Mouse (Mus musculus): ENCODE data around the gene Pip5k1c. TPM values are rescaled to one million over a fixed set of nuclear protein-coding genes. Genes with fewer than 3 reads are reported as not detected.

The Pip5k1c gene
- total and polyA plus RNA-seq, 2 experiments from 2014 or later, result 21.4 to 38.5 TPM

- Histone ChIP-seq H3K9ac (replicated peaks; ENCODE audit: low read depth, low read length) (peak overlapping the region; percentile 22; the same call in 1 of the 2 replicates), H3K4me2 (ENCODE audit: low read depth, low read length) (peak overlapping the region; percentile 38), H3K27ac (ENCODE audit: low read depth) (peak overlapping the region; percentile 86), H3K27me3 (ENCODE audit: control insufficient read depth, insufficient read depth, low read length) (no peaks in the 10 kb centered on the region), H3K9me3 (replicated peaks; ENCODE audit: control insufficient read depth, low read length) (no peaks in the 10 kb centered on the region), H3K4me3 (ENCODE audit: low read depth, low read length) (no peak overlapping the region; the same call in 1 of the 2 replicates), H3K4me1 (ENCODE audit: control insufficient read depth, insufficient read depth) (peaks cover 38% of the 10 kb centered on the region), H3K36me3 (replicated peaks; ENCODE audit: control insufficient read depth, insufficient read depth, low read length) (peaks cover 23% of the 10 kb centered on the region)
- peak; percentile 7; the same call in 1 of the 2 replicates for ATAC-seq (ENCODE audit: insufficient read depth, low read depth)
- TF ChIP-seq CTCF (IDR thresholded peaks at IDR 0.05; ENCODE audit: low read depth), result no peak
- TF ChIP-seq EP300 (IDR thresholded peaks at IDR 0.05; ENCODE audit: low read depth), result no peak
- no peak for DNase-seq (ENCODE audit: low spot score)
- WGBS, result 41% methylated on average over 4 of the region's 4 CpGs
Measured at GRCm38 (mm10) chr10:81330007-81330406, 37.2 kb downstream of the Pip5k1c start.

GRCm38 (mm10) chr10:81332277-81332676 is 39.5 kb downstream of the Pip5k1c start:
- no peaks in the 10 kb centered on the region for H3K9me3 ChIP-seq (replicated peaks; ENCODE audit: control insufficient read depth, low read length)
- no peak overlapping the region for H3K4me3 ChIP-seq (ENCODE audit: low read depth, low read length)
- H3K4me2 ChIP-seq (ENCODE audit: low read depth, low read length), result no peak overlapping the region
- H3K9ac ChIP-seq (replicated peaks; ENCODE audit: low read depth, low read length), result no peak overlapping the region
- H3K4me1 ChIP-seq (ENCODE audit: control insufficient read depth, insufficient read depth), result peaks cover 38% of the 10 kb centered on the region
- ATAC-seq (ENCODE audit: insufficient read depth, low read depth) (no peak), DNase-seq (ENCODE audit: low spot score) (no peak)
- WGBS, result 45% methylated on average over 29 of the region's 29 CpGs
- H3K27me3 ChIP-seq (ENCODE audit: control insufficient read depth, insufficient read depth, low read length), result no peaks in the 10 kb centered on the region
- no peak for TF ChIP-seq CTCF (IDR thresholded peaks at IDR 0.05; ENCODE audit: low read depth)
- no peak for TF ChIP-seq EP300 (IDR thresholded peaks at IDR 0.05; ENCODE audit: low read depth)
- H3K36me3 ChIP-seq (replicated peaks; ENCODE audit: control insufficient read depth, insufficient read depth, low read length), result no peaks in the 10 kb centered on the region
- no peak overlapping the region for H3K27ac ChIP-seq (ENCODE audit: low read depth)

GRCm38 (mm10) chr10:81334324-81334723 is 41.6 kb downstream of the Pip5k1c start:
- no peaks in the 10 kb centered on the region for H3K27me3 ChIP-seq (ENCODE audit: control insufficient read depth, insufficient read depth, low read length)
- no peak overlapping the region for H3K4me3 ChIP-seq (ENCODE audit: low read depth, low read length)
- TF ChIP-seq CTCF (IDR thresholded peaks at IDR 0.05; ENCODE audit: low read depth), result no peak
- TF ChIP-seq EP300 (IDR thresholded peaks at IDR 0.05; ENCODE audit: low read depth), result no peak
- no peak overlapping the region for H3K4me2 ChIP-seq (ENCODE audit: low read depth, low read length)
- DNase-seq (ENCODE audit: low spot score), result no peak
- no peak overlapping the region for H3K9ac ChIP-seq (replicated peaks; ENCODE audit: low read depth, low read length)
- no peaks in the 10 kb centered on the region for H3K9me3 ChIP-seq (replicated peaks; ENCODE audit: control insufficient read depth, low read length)
- ATAC-seq (ENCODE audit: insufficient read depth, low read depth), result no peak
- peaks cover 20% of the 10 kb centered on the region for H3K4me1 ChIP-seq (ENCODE audit: control insufficient read depth, insufficient read depth)
- no peaks in the 10 kb centered on the region for H3K36me3 ChIP-seq (replicated peaks; ENCODE audit: control insufficient read depth, insufficient read depth, low read length)
- 86% methylated on average over 11 of the region's 11 CpGs for WGBS
- no peak overlapping the region for H3K27ac ChIP-seq (ENCODE audit: low read depth)

- 0 out of 2 replicates have a peak, but pooled peaks have one; percentile 24 for ATAC-seq (ENCODE audit: insufficient read depth, low read depth)
- H3K9me3 ChIP-seq (replicated peaks; ENCODE audit: control insufficient read depth, low read length), result no peaks in the 10 kb centered on the region
- no peak overlapping the region for H3K9ac ChIP-seq (replicated peaks; ENCODE audit: low read depth, low read length)
- H3K36me3 ChIP-seq (replicated peaks; ENCODE audit: control insufficient read depth, insufficient read depth, low read length), result no peaks in the 10 kb centered on the region
- TF ChIP-seq CTCF (IDR thresholded peaks at IDR 0.05; ENCODE audit: low read depth), result no peak
- TF ChIP-seq EP300 (IDR thresholded peaks at IDR 0.05; ENCODE audit: low read depth), result no peak
- H3K27me3 ChIP-seq (ENCODE audit: control insufficient read depth, insufficient read depth, low read length), result no peaks in the 10 kb centered on the region
- no peak for DNase-seq (ENCODE audit: low spot score)
- H3K4me2 ChIP-seq (ENCODE audit: low read depth, low read length), result no peak overlapping the region
- H3K27ac ChIP-seq (ENCODE audit: low read depth), result peak overlapping the region; percentile 64
- H3K4me1 ChIP-seq (ENCODE audit: control insufficient read depth, insufficient read depth), result peaks cover 6% of the 10 kb centered on the region
- 54% methylated on average over 18 of the region's 19 CpGs for WGBS
- H3K4me3 ChIP-seq (ENCODE audit: low read depth, low read length), result no peak overlapping the region
Measured at GRCm38 (mm10) chr10:81335393-81336340, 42.9 kb downstream of the Pip5k1c start.

GRCm38 (mm10) chr10:81336558-81336957 is 43.8 kb downstream of the Pip5k1c start:
- Histone ChIP-seq H3K36me3 (replicated peaks; ENCODE audit: control insufficient read depth, insufficient read depth, low read length) (no peaks in the 10 kb centered on the region), H3K4me1 (ENCODE audit: control insufficient read depth, insufficient read depth) (peaks cover 4% of the 10 kb centered on the region; the same call in 1 of the 2 replicates), H3K27me3 (ENCODE audit: control insufficient read depth, insufficient read depth, low read length) (no peaks in the 10 kb centered on the region), H3K4me2 (ENCODE audit: low read depth, low read length) (no peak overlapping the region), H3K27ac (ENCODE audit: low read depth) (no peak overlapping the region), H3K9ac (replicated peaks; ENCODE audit: low read depth, low read length) (no peak overlapping the region), H3K9me3 (replicated peaks; ENCODE audit: control insufficient read depth, low read length) (no peaks in the 10 kb centered on the region), H3K4me3 (ENCODE audit: low read depth, low read length) (no peak overlapping the region)
- DNase-seq (ENCODE audit: low spot score) (no peak), ATAC-seq (ENCODE audit: insufficient read depth, low read depth) (no peak)
- TF ChIP-seq CTCF (IDR thresholded peaks at IDR 0.05; ENCODE audit: low read depth) (no peak), EP300 (IDR thresholded peaks at IDR 0.05; ENCODE audit: low read depth) (no peak)
- WGBS, result 94% methylated on average over 4 of the region's 4 CpGs

Measured in heart, postnatal 0 days (tissue).